Mouse (Mus musculus): ENCODE results near the gene Gm37596. TPM values are rescaled to one million over a fixed set of nuclear protein-coding genes. Genes with fewer than 3 reads are reported as not detected.

Gene Gm37596
- not detected for polyA plus RNA-seq (2017; shearing (Covaris generic))

DNA sequence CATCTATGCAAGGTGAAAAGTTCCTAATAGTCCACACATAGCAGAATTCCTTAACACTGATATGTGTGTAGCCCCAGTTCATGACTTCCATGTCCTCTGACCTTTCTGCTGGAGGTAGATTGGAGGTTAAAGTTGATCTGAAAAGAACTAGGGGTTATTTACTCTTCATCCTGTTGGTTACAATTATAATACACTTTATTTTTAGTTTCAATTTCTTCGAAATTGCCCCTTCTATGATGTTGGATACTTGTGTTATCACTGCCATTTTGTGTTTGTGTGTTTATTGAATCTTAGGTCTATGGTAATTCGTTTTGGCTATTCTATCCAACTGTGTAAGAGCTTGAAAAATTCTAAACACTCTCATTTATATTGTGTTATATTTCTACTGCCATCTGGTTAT is at the start of gene Gm37596:
Gene Gm37596 (minus strand): TSS at position 101 of the 400 bp plus-strand sequence.

DNA sequence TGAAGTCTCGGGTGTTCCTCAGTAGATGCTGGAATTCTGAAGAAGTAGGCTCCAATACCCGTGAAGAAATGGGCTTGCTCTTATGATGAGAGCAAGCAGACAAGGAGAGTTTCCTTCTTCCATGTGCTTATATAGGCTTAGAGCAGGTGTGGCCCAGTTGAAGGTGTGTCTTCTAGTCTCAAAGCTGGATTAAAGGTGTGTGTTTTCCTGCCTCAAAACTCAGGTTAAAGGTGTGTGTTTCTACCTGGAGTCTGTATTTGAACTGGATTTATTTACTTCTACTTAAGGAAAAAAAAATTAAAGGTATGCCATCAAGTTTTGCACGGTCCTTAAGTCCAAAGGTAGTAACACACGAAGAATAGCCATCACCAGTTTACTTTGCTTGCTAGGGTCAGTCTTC is 16.7 kb downstream of the Gm37596 start, which contains the start of gene Tdpoz1:
Gene Tdpoz1 (minus strand): TSS at position 101 of the 400 bp plus-strand sequence.

DNA sequence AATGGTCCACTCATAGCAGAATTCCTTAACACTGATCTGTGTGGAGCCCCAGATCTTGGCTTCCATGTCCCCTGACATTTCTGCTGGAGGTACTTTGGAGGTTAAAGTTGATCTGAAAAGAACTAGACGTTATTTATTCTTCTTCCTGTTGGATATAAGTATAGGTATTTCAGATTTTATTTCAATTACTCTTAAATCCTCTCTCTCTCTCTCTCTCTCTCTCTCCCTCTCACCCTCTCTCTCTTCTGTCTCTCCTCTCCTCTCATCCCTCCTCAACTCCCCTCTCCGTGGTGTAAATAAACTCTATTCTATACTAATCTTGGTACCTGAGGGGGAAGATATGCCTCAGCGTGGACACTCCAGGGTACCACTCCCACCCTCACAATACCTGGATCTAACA is 40.3 kb downstream of the Gm37596 start, which contains the start of gene Tdpoz2:
Gene Tdpoz2 (minus strand): TSS at position 101 of the 400 bp plus-strand sequence.

Other genes starting within 250 kb of the Gm37596 start
- gene Tchhl1, start 224.3 kb downstream of the Gm37596 start, polyA plus RNA-seq (2017; shearing (Covaris generic)) = not detected
- 396 TPM for gene S100a11, start 172.6 kb downstream of the Gm37596 start, polyA plus RNA-seq (2017; shearing (Covaris generic))
- gene S100a10, start 138.0 kb downstream of the Gm37596 start, polyA plus RNA-seq (2017; shearing (Covaris generic)) = 882 TPM
- not detected for gene Tdpoz2, start 40.4 kb downstream of the Gm37596 start, polyA plus RNA-seq (2017; shearing (Covaris generic))
- not detected for gene Tdpoz1, start 16.8 kb downstream of the Gm37596 start, polyA plus RNA-seq (2017; shearing (Covaris generic))
- not detected for gene Gm5773, start 79.9 kb upstream of the Gm37596 start, polyA plus RNA-seq (2017; shearing (Covaris generic))
- 0.23 TPM for gene Tdpoz4, start 103.3 kb upstream of the Gm37596 start, polyA plus RNA-seq (2017; shearing (Covaris generic))
- not detected for gene Tdpoz3, start 132.9 kb upstream of the Gm37596 start, polyA plus RNA-seq (2017; shearing (Covaris generic))

Measured in CD4-positive, CD25-positive, alpha-beta regulatory T cell (primary cell).